Mouse (Mus musculus): ENCODE data around the gene Syngr2. TPM values are rescaled to one million over a fixed set of nuclear protein-coding genes. Genes with fewer than 3 reads are reported as not detected.

Gene Syngr2
- polyA plus RNA-seq, 1 experiment from 2014 or later, result 85.7 TPM

- Histone ChIP-seq H3K9me3 (ENCODE audit: control insufficient read depth, low read length) (no peaks in the 10 kb centered on the region), H3K36me3 (ENCODE audit: control insufficient read depth, insufficient read depth, low read length) (peaks cover 31% of the 10 kb centered on the region), H3K4me2 (replicated peaks; ENCODE audit: low read depth, low read length) (peak within 1 kb of the TSS; percentile 87), H3K27me3 (ENCODE audit: control insufficient read depth, insufficient read depth, low read length) (no peaks in the 10 kb centered on the region), H3K27ac (ENCODE audit: low read depth, low read length) (peak within 1 kb of the TSS; percentile 96), H3K9ac (ENCODE audit: low read depth, low read length) (peak within 1 kb of the TSS; percentile 80), H3K4me1 (ENCODE audit: control insufficient read depth, insufficient read depth, low read length) (peaks cover 58% of the 10 kb centered on the region), H3K4me3 (ENCODE audit: low read length) (peak within 1 kb of the TSS; percentile 74)
- WGBS, result under 1% methylated on average over 34 of the region's 34 CpGs
- ATAC-seq (ENCODE audit: low FRiP score, low TSS enrichment), result peak; percentile 72
These were observed 16.0 kb downstream of the Syngr2 start, which contains the start of the genes Afmid and Tk1 for GRCm38 (mm10) chr11:117825333-117826101. TSS of gene Afmid (plus strand) at chr11:117825924. TSS of gene Tk1 (minus strand) at chr11:117826092.

DNA sequence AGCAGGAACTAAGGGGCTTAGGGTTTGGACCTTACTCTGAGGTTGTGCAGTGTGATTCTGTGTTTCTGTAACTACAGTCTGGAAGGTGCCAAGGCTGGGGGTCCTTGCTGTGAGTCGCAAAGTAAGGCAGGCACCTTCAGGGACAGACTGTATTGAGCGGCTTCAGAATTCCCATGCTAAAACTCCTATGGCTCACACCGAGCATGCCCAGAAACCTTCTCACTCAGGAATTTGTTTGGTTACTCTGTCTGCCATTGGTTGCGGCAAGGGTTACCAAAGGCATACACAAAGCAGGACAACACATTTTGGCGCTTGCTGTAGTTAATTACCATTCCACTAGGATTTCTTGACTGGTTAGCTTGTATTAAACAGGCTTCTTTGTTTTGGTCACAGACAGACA lies 16.7 kb downstream of the Syngr2 start:
- Histone ChIP-seq H3K27ac (ENCODE audit: low read depth, low read length) (peak overlapping the region; percentile 96), H3K4me1 (ENCODE audit: control insufficient read depth, insufficient read depth, low read length) (peaks cover 58% of the 10 kb centered on the region), H3K4me3 (ENCODE audit: low read length) (peak overlapping the region; percentile 74), H3K9ac (ENCODE audit: low read depth, low read length) (peak overlapping the region; percentile 80), H3K36me3 (ENCODE audit: control insufficient read depth, insufficient read depth, low read length) (peaks cover 25% of the 10 kb centered on the region), H3K9me3 (ENCODE audit: control insufficient read depth, low read length) (no peaks in the 10 kb centered on the region), H3K4me2 (replicated peaks; ENCODE audit: low read depth, low read length) (peak overlapping the region; percentile 87), H3K27me3 (ENCODE audit: control insufficient read depth, insufficient read depth, low read length) (no peaks in the 10 kb centered on the region)
- peak; percentile 22; the same call in 1 of the 2 replicates for ATAC-seq (ENCODE audit: low FRiP score, low TSS enrichment)
- 8% methylated on average over 5 of the region's 5 CpGs for WGBS

- Histone ChIP-seq H3K36me3 (ENCODE audit: control insufficient read depth, insufficient read depth, low read length) (peaks cover 17% of the 10 kb centered on the region), H3K9me3 (ENCODE audit: control insufficient read depth, low read length) (no peaks in the 10 kb centered on the region), H3K4me1 (ENCODE audit: control insufficient read depth, insufficient read depth, low read length) (peaks cover 56% of the 10 kb centered on the region), H3K4me3 (ENCODE audit: low read length) (no peak overlapping the region), H3K27ac (ENCODE audit: low read depth, low read length) (no peak overlapping the region), H3K9ac (ENCODE audit: low read depth, low read length) (no peak overlapping the region; the same call in 1 of the 2 replicates), H3K4me2 (replicated peaks; ENCODE audit: low read depth, low read length) (no peak overlapping the region), H3K27me3 (ENCODE audit: control insufficient read depth, insufficient read depth, low read length) (no peaks in the 10 kb centered on the region)
- WGBS, result 58% methylated on average over 8 of the region's 8 CpGs
- no peak for ATAC-seq (ENCODE audit: low FRiP score, low TSS enrichment)
These were observed 17.4 kb downstream of the Syngr2 start for GRCm38 (mm10) chr11:117826916-117827315.

DNA sequence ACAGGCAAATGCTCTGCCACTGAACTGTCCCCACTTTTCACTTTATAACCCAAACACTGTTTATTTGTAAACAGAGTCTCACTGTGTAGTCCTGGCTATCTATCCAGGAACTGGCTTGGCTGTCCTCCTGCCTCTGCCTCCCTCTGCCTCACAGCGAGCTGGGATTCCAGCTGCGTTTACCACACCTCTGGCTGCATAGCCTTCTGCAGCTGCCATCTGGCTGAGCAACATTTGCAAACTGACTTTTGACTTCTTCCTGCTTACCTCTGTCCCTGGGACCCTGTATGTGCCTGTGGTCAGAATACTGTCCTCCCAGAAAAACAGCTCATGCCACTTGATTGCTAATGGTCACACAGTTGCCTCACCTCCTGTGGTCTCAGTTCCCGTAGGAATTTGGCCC lies 17.9 kb downstream of the Syngr2 start:
- Histone ChIP-seq H3K9ac (ENCODE audit: low read depth, low read length) (no peak overlapping the region), H3K4me1 (ENCODE audit: control insufficient read depth, insufficient read depth, low read length) (peaks cover 58% of the 10 kb centered on the region), H3K4me2 (replicated peaks; ENCODE audit: low read depth, low read length) (no peak overlapping the region), H3K27me3 (ENCODE audit: control insufficient read depth, insufficient read depth, low read length) (no peaks in the 10 kb centered on the region), H3K27ac (ENCODE audit: low read depth, low read length) (0 out of 2 replicates have a peak overlapping the region, but pooled peaks have one; percentile 7), H3K36me3 (ENCODE audit: control insufficient read depth, insufficient read depth, low read length) (peaks cover 13% of the 10 kb centered on the region), H3K9me3 (ENCODE audit: control insufficient read depth, low read length) (no peaks in the 10 kb centered on the region), H3K4me3 (ENCODE audit: low read length) (no peak overlapping the region)
- 60% methylated on average over 3 of the region's 3 CpGs for WGBS
- ATAC-seq (ENCODE audit: low FRiP score, low TSS enrichment), result no peak

DNA sequence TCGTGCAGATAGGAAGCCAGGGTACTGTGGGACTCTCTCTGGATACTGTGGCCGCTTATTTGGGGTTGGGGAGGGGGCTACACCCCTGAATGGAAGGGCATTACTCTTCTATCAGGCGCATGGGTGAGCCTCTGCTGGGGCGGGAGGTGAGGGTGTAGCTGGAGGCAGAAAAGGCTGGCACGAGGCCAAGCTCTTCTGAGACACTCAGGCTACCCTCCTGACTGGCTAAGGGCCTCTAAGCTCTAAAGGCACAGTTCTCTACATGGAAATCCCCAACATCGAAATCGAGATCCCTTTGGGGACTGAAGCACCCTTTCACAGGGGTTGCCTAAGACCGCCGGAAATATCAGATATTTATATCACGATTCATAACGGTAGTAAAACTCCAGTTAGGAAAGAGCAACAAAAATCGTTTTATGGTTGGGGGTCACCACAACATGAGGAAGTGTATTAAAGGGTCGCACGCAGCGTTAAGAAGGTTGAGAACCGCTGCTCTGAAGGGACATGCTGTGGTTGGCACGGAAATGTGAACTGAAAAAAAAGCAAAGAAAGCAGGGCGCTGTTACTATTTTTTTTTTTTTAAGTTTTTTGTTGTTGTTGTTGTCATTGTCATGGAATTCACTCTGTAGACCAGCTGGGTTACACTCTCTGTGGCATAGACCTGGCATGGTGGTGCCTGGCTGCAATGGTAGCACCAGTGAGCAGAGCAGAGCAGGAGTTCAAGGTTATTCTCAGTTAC lies 18.9 kb downstream of the Syngr2 start:
- Histone ChIP-seq H3K9ac (ENCODE audit: low read depth, low read length) (peak overlapping the region; percentile 12; the same call in 1 of the 2 replicates), H3K9me3 (ENCODE audit: control insufficient read depth, low read length) (no peaks in the 10 kb centered on the region), H3K4me1 (ENCODE audit: control insufficient read depth, insufficient read depth, low read length) (peaks cover 57% of the 10 kb centered on the region), H3K27me3 (ENCODE audit: control insufficient read depth, insufficient read depth, low read length) (no peaks in the 10 kb centered on the region), H3K27ac (ENCODE audit: low read depth, low read length) (peak overlapping the region; percentile 59; the same call in 1 of the 2 replicates), H3K4me3 (ENCODE audit: low read length) (no peak overlapping the region), H3K36me3 (ENCODE audit: control insufficient read depth, insufficient read depth, low read length) (peaks cover 6% of the 10 kb centered on the region), H3K4me2 (replicated peaks; ENCODE audit: low read depth, low read length) (no peak overlapping the region)
- WGBS, result 77% methylated on average over 18 of the region's 18 CpGs
- ATAC-seq (ENCODE audit: low FRiP score, low TSS enrichment), result no peak

- no peak for ATAC-seq (ENCODE audit: low FRiP score, low TSS enrichment)
- peaks cover 51% of the 10 kb centered on the region for H3K4me1 ChIP-seq (ENCODE audit: control insufficient read depth, insufficient read depth, low read length)
- WGBS, result 54% methylated on average over 9 of the region's 9 CpGs
These were observed 19.6 kb downstream of the Syngr2 start for GRCm38 (mm10) chr11:117828888-117829604.

DNA sequence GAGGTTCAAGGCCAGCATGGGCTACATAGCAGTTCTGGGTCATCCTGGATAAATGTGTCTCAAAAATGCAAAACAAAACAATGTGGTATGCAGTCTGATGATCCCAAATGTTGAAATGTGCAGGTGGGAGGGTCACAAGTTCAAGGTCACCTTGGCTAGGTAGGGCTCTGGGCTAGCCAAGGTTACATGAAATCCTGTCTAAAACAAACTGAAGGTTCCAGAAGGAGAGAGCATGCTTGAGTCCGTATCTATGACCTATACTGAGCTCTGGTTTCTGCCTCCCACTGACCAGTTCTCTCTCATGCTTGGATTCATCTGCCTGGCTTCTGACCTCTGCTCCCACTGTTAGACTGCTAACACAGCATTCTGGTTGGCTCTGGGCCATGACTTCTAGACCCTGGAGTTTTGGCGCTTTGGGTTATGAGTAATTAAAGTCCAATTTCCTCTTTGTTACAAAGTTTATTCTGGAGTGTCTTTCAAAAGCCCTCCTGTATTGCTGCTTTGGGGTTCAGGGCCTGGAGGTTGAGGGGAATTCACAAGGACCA lies 20.3 kb downstream of the Syngr2 start:
- WGBS, result 25% methylated on average over 2 of the region's 2 CpGs
- H3K9ac ChIP-seq (ENCODE audit: low read depth, low read length), result no peak overlapping the region

More at GRCm38 (mm10) chr11:117828888-117829604, 19.6 kb downstream of the Syngr2 start:
- Histone ChIP-seq H3K4me2 (replicated peaks; ENCODE audit: low read depth, low read length) (no peak overlapping the region), H3K9me3 (ENCODE audit: control insufficient read depth, low read length) (no peaks in the 10 kb centered on the region), H3K27me3 (ENCODE audit: control insufficient read depth, insufficient read depth, low read length) (no peaks in the 10 kb centered on the region), H3K4me3 (ENCODE audit: low read length) (no peak overlapping the region), H3K27ac (ENCODE audit: low read depth, low read length) (peak overlapping the region; percentile 59), H3K36me3 (ENCODE audit: control insufficient read depth, insufficient read depth, low read length) (no peaks in the 10 kb centered on the region; the same call in 1 of the 2 replicates), H3K9ac (ENCODE audit: low read depth, low read length) (peak overlapping the region; percentile 12; the same call in 1 of the 2 replicates)

GRCm38 (mm10) chr11:117830401-117830800 lies 20.9 kb downstream of the Syngr2 start:
- no peak overlapping the region for H3K4me2 ChIP-seq (replicated peaks; ENCODE audit: low read depth, low read length)
- H3K27me3 ChIP-seq (ENCODE audit: control insufficient read depth, insufficient read depth, low read length), result no peaks in the 10 kb centered on the region
- no peak overlapping the region for H3K4me3 ChIP-seq (ENCODE audit: low read length)
- ATAC-seq (ENCODE audit: low FRiP score, low TSS enrichment), result no peak
- WGBS, result 74% methylated on average over 9 of the region's 9 CpGs
- no peak overlapping the region for H3K9ac ChIP-seq (ENCODE audit: low read depth, low read length)
- H3K27ac ChIP-seq (ENCODE audit: low read depth, low read length), result peak overlapping the region; percentile 14; the same call in 1 of the 2 replicates
- no peaks in the 10 kb centered on the region for H3K9me3 ChIP-seq (ENCODE audit: control insufficient read depth, low read length)
- no peaks in the 10 kb centered on the region for H3K36me3 ChIP-seq (ENCODE audit: control insufficient read depth, insufficient read depth, low read length)
- H3K4me1 ChIP-seq (ENCODE audit: control insufficient read depth, insufficient read depth, low read length), result peaks cover 40% of the 10 kb centered on the region

More for the DNA sequence above, 20.3 kb downstream of the Syngr2 start:
- H3K4me2 ChIP-seq (replicated peaks; ENCODE audit: low read depth, low read length), result no peak overlapping the region
- no peaks in the 10 kb centered on the region for H3K9me3 ChIP-seq (ENCODE audit: control insufficient read depth, low read length)
- H3K4me1 ChIP-seq (ENCODE audit: control insufficient read depth, insufficient read depth, low read length), result peaks cover 46% of the 10 kb centered on the region
- peak overlapping the region; percentile 59 for H3K27ac ChIP-seq (ENCODE audit: low read depth, low read length)
- no peaks in the 10 kb centered on the region for H3K36me3 ChIP-seq (ENCODE audit: control insufficient read depth, insufficient read depth, low read length)
- H3K4me3 ChIP-seq (ENCODE audit: low read length), result no peak overlapping the region
- no peak for ATAC-seq (ENCODE audit: low FRiP score, low TSS enrichment)
- no peaks in the 10 kb centered on the region for H3K27me3 ChIP-seq (ENCODE audit: control insufficient read depth, insufficient read depth, low read length)

Measured in kidney, embryonic 14.5 days (tissue).